Mouse (Mus musculus) ES-Bruce4 (cell line): ENCODE measurements around the gene Sh2d1b1.

Experiments used
- CTCF ChIP-seq: IDR thresholded peaks from one replicate; pipeline ENCODE4 v1.8.1; 2011; ENCODE audit warnings: low read depth, low read length
- EP300 ChIP-seq: IDR thresholded peaks from 2 replicates; pipeline ENCODE4 v1.6.1; 2011; ENCODE audit warnings: low read depth, low read length; ENCODE audit not compliant: insufficient read depth
- POLR2A ChIP-seq: IDR thresholded peaks from one replicate; pipeline ENCODE4 v1.8.1; 2011; ENCODE audit warnings: low read length; ENCODE audit not compliant: insufficient read depth

GRCm38 (mm10) chr1:170255560-170255910, 21.6 kb upstream of the Sh2d1b1 start:
- TF ChIP-seq POLR2A (no peak), EP300 (no peak), CTCF (no peak)
